Mouse (Mus musculus) megakaryocyte, embryonic 14.5 days (primary cell): ENCODE results near the gene Fkbp15.

Experiments
- FLI1 ChIP-seq: IDR thresholded peaks from 2 replicates; pipeline ENCODE4 v1.6.1; 2012; ENCODE audit warnings: low read length, inconsistent platforms, mixed read lengths
- GATA1 ChIP-seq: IDR thresholded peaks from 3 replicates; pipeline ENCODE4 v1.6.1; 2012; ENCODE audit warnings: mixed read lengths, low read length, inconsistent platforms, borderline replicate concordance

- no peak for TF ChIP-seq GATA1
- TF ChIP-seq FLI1, result no peak
These were observed 83.7 kb downstream of the Fkbp15 start for GRCm38 (mm10) chr4:62276642-62277041.
